Mouse (Mus musculus) adrenal gland, adult 18-20 months (tissue): ENCODE results near the gene Rps27rt. TPM values are rescaled to one million over a fixed set of nuclear protein-coding genes. Genes with fewer than 3 reads are reported as not detected.
A peak's percentile ranks its signal among the peaks of the same experiment; 100 is the strongest.
"Not testable (repeated sequence)": the region's sequence is repeated elsewhere in the genome, so short reads cannot be mapped to it uniquely, and the experiment has no call there.

Source experiments
- DNase-seq, 2 experiments: peaks; one replicate each; pipeline ENCODE4 v3.0.0; 2021 to 2022; ENCODE audit warnings: low spot score in 2 of 2
- long read RNA-seq, 2 experiments: library from polyadenylated mRNA; stranded (forward); transcript quantifications; one replicate each; pipeline ENCODE4 v2.0.0; 2021
- total RNA-seq, 2 experiments: library from RNA; stranded (reverse); gene quantifications; 1 replicate in 1 of 2; 2 replicates in 1 of 2; pipeline ENCODE4 v1.2.3; 2021

Gene Rps27rt
- total RNA-seq, result 10 to 100 TPM; 49.6 to 57.5 TPM
- long read RNA-seq, experiment 1, transcript Rps27rt-201 (1 exons, 374 nt), result major isoform, 26 of 26 reads
- long read RNA-seq, experiment 1, partial matches to known transcripts, result 0 of 26 reads
- long read RNA-seq, experiment 1, other reads (novel, unspliced or antisense), result 0 of 26 reads
- long read RNA-seq, experiment 2, transcript Rps27rt-201 (1 exons, 374 nt), result major isoform, 90 of 90 reads
- long read RNA-seq, experiment 2, partial matches to known transcripts, result 0 of 90 reads
- long read RNA-seq, experiment 2, other reads (novel, unspliced or antisense), result 0 of 90 reads

DNA sequence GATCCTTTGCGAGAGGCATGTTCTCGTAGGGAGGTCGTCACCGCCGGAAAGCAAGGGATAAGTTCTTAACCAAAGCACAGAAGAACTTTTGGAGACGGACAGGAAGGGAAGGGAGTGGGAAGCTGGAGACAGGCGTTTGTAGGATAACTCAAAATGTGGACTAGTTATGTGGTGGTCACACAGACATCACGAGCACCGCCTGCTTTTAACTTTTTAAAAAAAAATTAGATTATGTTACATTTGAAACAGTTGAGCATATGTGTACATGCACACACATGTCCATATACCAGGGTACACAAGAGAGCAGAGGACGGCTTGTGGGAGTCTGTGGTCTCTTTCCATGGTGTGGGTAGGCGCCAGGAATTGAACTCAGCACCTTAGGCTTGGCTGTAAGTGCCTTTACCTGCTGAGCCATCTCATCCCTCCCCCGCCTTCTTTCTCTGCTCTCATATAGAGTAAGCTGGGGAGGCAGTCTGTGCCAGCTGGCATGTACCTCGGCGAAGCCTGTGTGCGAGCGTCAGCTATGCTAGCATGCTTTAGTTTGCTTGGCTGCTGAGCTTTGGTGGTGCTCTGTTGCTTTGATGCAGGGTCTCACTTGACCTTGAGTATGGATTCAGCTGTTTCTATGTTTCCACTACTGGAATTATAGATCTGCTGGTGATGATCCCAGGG is at the start of gene Rps27rt:
Gene Rps27rt (minus strand): TSS at position 51 of the 672 bp plus-strand sequence.
- no peak for DNase-seq

DNA sequence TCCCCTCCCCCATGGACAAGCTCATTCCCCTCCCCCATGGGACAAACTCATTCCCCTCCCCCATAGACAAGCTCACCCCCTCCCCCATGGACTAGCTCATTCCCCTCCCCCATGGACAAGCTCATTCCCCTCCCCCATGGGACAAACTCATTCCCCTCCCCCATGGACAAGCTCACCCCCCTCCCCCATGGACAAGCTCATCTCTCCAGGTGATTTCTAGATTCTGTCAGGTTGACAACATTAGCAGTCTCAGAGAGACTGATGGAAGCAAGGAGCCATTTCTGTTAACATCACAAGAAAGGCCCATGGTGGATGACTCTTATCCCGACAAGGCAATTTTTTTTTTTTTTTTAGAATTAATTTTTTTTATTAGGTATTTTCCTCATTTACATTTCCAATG is 48.5 kb upstream of the Rps27rt start:
- DNase-seq, result not testable (repeated sequence)

DNA sequence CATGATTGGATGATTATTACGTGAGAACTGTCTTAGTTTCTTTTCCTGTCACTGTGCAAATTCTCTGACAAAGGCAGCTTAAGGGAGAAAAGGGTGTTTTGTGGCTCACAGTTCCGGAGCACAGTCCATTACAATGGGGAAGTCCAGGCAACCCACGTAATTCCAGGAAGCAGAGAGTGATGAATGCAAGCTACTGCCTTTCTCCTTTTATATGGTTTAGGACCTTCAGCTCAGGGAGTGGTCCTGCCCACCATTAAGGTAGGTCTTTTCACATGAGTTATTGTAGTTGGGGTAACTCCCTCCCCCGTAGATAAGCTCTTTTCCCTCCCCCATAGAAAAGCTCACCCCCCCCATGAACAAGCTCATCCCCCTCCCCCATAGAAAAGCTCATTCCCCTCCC is 48.0 kb upstream of the Rps27rt start:
- no peak for DNase-seq

DNA sequence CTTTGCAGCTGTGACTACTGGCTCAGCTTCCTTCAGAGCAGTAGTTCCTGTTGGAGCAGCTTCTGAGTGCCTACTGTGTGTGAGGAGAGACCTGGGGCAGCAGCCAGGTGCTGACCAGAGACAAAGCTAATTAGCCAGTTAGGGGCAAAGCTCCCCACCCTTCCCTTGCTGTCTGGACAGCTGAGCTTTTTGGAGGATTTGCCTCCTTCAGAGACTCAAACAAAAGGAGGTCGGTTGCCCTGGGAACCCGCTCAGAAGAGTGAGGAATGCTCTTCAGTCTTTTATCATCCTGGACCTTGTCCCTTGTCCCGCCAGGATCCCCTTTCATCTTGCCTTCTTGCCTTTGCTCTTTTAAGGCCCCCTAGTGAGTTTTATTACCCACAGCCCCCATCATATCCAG is 46.8 kb upstream of the Rps27rt start:
- DNase-seq, result no peak

DNA sequence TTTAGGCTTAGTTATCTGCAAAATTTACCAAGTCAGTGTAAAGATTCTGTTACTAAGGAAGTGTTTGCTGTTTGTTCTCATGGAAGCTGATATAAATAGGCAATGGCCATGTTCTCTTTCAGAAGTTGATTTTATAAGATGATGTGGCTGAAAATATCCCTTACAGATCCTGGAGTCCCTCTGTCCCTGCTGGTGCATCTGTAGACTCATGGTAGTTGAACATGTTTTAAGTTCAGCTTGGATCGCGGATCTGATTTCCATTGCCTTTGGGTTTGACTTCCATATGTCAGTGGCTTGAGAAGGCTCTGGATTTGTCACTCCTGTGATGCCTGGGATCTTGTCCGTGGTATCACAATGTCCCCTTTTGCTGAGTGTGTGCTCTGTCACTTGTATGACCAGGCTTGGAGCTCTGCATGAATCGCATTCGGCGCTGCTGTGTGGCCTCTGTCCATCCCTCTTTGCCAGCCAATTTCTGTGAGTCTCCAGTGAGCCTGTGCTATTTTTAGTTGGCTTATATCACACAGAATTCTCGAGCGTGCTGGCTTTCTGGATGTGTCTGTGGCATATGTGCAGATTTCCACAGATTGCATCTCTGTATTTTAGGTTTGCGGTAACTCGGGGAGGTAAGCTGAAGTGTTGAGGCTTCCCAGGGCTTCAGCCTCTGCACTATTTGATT is 41.3 kb upstream of the Rps27rt start:
- no peak for DNase-seq

DNA sequence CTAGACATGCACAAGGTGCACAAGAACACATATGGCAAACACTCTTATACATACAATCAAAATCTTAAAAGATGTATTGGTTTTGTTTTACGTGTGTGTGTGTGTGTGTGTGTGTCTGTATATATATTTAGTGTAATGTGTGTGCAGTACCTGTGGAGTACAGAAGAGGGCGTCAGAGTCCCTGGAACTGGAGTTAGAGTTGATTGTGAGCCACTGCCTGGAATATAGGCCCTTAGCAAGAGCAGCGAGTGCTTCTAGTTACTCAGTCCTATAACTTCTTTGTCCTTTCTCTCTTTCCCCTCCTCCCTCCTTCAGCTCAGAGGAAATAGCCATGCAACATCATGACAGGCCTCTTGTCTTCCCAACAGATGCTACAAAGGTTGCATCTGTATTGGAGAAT is 40.6 kb upstream of the Rps27rt start:
- no peak for DNase-seq

DNA sequence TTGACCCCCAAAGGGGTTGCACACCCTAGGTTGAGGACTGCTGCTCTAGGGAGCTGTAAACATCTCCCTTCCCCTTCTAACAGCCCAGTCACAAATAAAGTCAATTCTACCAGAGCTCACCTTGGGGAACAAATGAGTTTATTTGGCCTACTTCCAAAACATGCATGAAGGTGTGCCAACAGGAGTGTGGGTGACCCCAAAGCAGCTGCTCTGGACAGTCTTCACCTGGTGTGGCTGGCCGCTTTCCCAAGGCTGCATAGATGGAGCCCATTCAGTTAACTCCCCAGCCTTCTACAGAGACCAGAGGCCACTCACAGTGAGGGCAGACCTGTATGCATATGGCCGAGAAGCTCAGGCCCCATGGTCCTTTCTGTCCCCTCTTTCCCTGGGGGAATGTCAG is 38.9 kb upstream of the Rps27rt start:
- no peak for DNase-seq

DNA sequence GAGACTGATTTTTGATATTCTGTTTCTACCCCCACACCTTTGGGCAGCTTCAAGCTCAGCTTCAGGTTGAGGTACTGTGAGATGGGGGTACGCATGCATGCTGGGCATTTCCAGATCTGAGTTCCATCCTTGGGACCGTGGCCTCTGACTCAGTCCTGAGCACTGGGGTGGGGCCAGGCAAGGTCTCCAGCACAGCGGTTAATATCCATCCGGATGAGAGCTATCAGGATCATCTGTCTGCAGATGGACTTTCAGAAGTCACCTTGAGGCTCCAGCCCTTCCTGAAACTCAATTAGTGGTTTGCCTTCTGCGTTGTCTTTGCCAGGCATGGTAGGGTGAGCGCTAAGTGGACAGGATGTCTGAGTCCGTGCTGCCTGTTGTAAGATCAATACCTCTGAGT is 37.6 kb upstream of the Rps27rt start:
- peak in 1 of 2 experiments; percentile 13 for DNase-seq

DNA sequence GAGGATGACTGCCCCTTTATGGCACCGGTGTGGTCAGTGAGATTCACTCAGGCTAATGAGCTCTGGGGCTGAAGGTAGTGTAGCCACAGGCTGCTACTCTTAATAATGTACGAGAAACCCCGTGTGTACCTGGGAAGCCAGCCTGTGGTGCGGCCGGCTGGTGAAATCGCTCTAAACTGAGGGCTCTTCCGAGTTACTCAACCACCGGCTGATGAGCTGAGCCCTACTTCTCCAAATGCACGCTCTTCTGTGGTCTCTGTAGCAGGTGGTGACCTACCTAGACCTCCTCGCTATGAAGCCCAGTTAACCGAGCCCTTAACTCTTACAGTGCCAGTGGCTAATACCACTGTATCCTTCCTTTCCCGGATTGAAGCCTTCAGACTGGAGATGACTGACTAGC is 29.8 kb upstream of the Rps27rt start:
- DNase-seq, result no peak

DNA sequence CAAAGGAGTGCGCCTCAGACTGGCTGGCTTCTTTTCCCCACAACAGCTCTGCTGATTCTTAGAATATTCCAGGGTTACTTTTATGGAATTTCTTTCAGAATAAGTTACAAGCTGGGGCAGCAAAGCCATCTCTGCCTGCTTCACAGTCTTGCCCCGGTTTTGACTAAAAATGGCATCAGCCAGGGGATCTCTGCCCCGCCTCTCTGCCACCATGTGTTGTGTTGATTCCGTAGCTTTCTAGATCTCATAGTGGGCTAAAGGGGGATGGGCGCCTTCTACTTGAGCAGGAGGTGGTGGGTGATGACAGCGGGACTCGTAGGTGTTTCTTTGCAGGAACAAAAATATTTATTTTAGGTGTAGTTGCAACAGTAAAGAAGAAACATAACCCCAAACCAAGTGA is 25.7 kb upstream of the Rps27rt start:
- no peak for DNase-seq

DNA sequence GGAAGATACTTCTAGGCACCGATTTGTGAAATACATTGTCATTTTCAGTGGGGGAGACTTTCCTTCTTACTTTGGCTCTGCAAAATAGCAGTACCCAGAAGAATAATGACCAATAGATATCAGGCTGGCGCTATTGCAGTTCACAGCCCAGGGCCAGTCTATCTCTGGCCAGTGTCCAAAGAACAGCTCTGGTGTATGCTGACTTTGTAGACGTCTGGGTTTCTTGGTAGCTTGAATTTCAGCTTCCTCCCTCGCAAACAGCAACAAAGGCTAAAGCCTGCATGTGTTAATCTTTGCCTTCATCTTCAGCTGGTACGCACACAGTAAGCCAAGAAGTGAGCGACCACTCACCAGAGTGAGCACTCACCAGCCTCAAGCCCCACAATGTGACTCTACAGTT is 25.2 kb upstream of the Rps27rt start:
- DNase-seq, result no peak

DNA sequence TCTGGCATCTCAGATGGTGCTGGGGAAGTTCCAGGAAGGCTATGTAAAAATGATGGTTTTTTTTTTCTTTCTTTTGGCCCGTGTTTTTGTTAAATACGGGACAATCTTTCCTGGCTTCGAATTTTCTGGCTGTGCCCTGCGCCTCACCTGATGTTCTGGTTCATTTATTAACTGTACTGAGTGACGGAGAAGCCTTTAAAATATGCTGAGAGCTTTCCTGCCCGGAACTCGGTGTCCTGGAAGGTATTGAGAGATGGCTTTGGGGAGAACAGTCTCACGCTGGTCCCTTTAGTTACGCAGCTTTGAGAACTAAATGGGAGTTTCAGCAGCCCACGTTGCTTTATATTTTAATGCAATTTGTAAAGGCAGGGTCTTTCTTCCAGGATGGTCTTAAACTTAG is 22.9 kb upstream of the Rps27rt start:
- no peak for DNase-seq

DNA sequence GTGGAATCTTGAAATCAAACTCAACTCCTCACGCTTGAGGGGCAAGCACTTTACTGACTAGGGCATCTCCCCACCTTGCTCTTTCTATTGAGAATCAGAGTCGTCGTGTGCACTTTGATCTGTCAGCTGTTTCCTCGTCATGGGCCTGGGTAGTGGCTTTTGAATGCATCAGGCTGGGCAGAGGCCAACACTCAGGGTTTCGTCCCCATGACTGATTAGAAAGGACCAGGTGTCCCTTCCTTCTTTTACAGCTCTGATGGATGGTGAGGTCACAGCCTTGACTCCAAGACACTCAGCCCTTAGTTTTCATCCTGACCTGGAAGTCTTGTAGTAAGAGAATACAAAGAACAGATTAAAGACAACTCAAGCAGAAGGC is 17.2 kb upstream of the Rps27rt start:
- no peak for DNase-seq

DNA sequence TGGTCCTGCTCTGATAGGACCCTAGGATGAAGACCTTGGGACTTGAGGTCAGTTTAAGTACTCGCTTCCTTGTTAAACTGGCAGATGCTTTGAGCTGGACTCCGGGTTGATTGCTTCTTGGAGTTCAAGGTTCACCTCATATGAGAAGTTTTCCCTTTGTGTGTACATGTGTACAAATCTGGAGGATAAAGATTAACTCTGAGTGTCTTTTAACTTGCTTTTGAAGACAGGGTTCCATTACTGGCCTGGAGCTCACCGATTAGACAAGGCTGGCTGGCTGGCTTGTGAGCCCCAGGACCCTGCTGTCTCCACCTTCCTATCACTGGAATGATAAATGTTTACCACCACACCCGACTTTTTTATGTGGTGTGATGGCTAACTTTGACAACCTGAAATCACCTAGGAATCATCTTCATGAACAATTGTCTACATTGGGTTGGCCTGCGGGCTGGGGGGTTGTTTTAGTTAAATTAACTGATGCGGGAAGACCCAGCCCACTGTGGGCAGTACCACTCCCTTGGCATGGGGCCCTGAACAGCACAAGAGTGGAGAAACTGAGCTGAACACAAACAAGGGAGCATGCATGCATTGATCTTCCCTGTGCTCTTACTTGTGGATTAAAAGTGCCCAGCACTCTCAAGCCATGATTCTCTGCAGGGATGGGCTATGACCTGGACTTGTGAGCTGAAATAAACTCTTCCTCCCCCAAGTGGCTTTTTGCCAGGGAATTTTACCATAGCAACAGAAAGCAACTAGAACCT is 16.7 kb upstream of the Rps27rt start:
- DNase-seq, result no peak

DNA sequence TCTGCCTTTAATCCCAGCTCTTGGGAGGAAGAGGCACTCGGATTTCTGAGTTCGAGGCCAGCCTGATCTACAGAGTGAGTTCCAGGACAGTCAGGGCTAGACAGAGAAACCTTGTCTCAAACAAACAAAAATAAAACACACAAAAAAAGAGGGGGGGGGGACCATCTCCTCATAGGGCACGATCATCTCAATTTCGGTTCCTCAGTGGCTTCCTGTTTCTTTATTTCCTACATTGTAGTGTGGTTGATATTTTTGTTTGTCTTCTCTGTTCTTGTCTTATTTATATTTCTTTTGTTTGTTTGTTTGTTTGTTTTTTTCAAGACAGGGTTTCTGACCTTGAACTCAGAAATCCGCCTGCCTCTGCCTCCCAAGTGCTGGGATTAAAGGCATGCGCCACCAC is 13.9 kb upstream of the Rps27rt start:
- DNase-seq, result no peak

DNA sequence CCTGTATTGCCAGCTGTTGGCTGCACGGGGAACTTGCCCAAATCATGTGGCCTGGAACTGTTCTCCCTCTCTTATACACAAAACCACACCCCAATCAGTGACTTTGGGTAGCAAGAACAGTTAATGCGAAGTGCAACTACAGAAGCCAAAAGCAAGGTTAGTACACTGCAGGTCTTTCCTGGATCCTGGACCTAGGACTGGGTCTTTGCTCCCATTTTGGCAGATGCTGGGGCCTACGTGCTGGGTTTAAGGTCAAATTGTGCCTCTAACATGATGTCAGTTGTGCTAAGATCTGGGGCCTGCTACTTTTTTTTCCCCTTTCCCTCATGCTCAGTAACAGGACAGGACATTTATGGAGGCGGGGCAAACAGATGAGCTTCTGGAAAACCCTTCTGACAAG is 13.2 kb upstream of the Rps27rt start:
- DNase-seq, result no peak

DNA sequence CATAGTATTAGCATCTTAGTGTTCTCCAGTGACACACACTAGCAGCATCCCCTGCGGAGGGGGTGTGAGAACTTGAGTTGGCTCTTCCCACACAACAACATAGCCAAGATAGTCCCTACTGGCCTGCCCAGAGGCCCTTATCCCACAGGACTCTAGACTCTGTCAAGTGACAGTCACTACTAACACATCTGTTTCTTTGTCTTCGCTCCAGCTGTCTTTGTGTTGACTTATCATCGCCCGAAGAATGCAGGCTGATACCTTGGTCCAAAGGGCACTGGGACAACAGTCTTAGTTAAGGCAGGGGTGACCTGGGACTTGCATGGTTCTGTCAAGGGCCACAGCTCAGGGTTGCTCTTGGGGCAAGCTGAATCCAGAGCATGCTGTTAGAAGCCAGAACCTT is 12.7 kb upstream of the Rps27rt start:
- DNase-seq, result no peak

DNA sequence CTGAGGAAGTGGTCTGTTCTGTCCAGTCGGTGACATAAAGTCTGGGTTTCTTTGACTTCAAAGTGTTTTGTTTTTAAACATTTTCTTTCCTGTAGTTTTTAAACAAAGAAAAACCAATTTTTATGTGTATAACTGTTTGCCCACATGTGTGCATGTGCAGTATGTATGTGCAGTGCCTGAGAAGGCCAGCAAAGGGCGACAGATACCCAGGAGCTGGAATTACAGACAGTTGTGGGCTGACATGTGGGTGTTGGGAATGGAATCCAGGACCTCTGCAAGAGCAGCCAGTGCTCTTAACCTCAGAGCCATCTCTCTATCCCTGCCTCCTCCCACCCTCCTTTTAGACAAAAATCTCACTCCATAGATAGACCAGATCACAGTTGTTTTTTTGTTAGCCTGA is 10.0 kb upstream of the Rps27rt start:
- no peak for DNase-seq

DNA sequence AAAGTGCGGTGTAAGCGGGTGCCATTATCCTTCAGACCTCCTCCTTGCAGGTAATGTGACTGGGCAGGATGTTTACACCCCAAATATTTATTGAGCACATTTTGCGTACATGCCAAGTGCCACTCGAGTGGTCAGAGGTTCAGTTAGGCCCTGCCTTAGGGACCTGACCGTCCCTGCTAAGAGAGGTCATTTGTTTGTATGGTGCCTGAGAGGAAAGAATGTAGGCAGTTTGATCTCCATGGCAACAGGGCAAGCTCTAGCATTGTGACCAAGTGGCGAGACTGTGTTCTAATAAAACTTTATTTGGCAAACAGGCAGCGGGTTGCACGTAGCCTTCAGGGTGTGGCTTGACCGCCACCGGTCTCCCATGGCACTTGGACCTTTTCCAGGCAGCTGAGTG is 7.9 kb upstream of the Rps27rt start:
- no peak for DNase-seq

DNA sequence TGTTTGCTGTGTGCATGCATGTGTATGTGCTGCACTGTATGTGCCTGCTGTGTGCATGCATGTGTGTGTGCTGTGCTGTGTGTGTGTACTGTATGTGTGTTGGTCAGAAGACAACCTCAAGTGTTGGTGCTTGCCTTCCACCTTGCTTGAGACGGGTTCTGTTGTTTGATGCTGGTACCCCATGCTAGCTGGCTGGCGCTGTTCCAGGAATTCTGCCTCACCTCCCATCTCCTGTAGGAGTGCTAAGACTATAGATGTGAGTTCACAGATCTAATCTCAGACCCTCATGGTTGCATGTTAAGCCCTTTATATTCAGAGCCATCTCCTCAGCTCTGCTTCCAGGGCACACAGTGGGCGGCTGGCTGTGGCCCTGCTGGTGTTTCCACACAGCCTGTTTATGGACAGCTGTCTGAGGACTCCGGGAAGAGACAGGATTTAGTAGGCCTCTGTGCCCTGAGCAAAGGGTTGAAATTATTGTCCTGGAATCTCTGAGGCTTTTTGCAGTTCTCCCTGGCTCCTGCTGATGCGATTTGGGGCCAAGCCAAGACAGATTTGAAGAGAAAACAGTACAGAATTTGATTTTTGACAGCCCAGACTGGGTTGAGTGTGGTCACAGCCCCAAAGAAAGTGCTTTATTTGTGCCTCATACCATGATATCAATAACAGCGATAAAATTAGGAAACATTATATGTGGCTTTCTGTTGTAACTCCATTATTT is 6.2 kb upstream of the Rps27rt start:
- no peak for DNase-seq

DNA sequence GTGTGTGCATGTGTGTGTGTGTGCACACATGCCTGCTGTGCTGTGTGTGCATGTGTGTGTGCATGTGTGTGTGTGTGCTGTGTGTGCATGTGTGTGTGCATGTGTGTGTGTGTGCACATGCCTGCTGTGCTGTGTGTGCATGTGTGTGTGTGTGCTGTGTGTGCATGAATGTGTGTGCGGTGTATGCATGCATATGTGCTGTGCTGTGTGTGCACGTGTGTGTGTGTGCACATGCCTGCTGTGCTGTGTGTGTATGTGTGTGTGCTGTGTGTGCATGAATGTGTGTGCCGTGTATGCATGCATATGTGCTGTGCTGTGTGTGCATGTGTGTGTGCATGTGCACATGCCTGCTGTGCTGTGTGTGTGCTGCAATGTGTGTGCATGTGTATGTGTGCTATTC is 5.5 kb upstream of the Rps27rt start:
- DNase-seq, result no peak
